Mouse (Mus musculus) forebrain, embryonic 15.5 days (tissue): ENCODE results near the gene Ass1. TPM values are rescaled to one million over a fixed set of nuclear protein-coding genes. Genes with fewer than 3 reads are reported as not detected.
A peak's percentile ranks its signal among the peaks of the same experiment; 100 is the strongest.

Experiments
- ATAC-seq: fragments of 200-750 bp; cut with Nextera tagmentation; replicated peaks from 2 replicates; pipeline ENCODE4 v1.8.0; 2017; ENCODE audit warnings: mild to moderate bottlenecking, moderate TSS enrichment, moderate library complexity
- H3K27ac ChIP-seq: fragments of 300-500 bp; sonication (generic); replicated peaks from 2 replicates; pipeline ENCODE4 v1.5.1; 2015; ENCODE audit warnings: mild to moderate bottlenecking, inconsistent platforms
- H3K27me3 ChIP-seq: fragments of 300-500 bp; sonication (generic); 2 replicates; pipeline ENCODE4 v1.6.1; 2015; ENCODE audit warnings: inconsistent platforms
- H3K36me3 ChIP-seq: fragments of 300-500 bp; sonication (generic); 2 replicates; pipeline ENCODE4 v1.6.1; 2015; ENCODE audit warnings: mild to moderate bottlenecking, inconsistent platforms
- H3K4me1 ChIP-seq: fragments of 300-500 bp; sonication (generic); 2 replicates; pipeline ENCODE4 v1.6.1; 2015; ENCODE audit warnings: inconsistent platforms
- H3K4me2 ChIP-seq: fragments of 300-500 bp; sonication (generic); replicated peaks from 2 replicates; pipeline ENCODE4 v1.6.1; 2015; ENCODE audit warnings: mild to moderate bottlenecking, inconsistent platforms
- H3K4me3 ChIP-seq: fragments of 300-500 bp; sonication (generic); 2 replicates; pipeline ENCODE4 v1.5.1; 2015; ENCODE audit warnings: mild to moderate bottlenecking, inconsistent platforms
- H3K9ac ChIP-seq: fragments of 300-500 bp; sonication (generic); replicated peaks from 2 replicates; pipeline ENCODE4 v1.6.1; 2015; ENCODE audit warnings: mild to moderate bottlenecking, inconsistent platforms
- H3K9me3 ChIP-seq: fragments of 300-500 bp; sonication (generic); 2 replicates; pipeline ENCODE4 v1.6.1; 2016; ENCODE audit warnings: inconsistent platforms
- WGBS: fragments of 180-500 bp; shearing (Covaris S2); methylation state at CpG from one replicate; pipeline ENCODE4 v1.1.7; 2015; ENCODE audit warnings: mixed read lengths; 5-methylcytosine and 5-hydroxymethylcytosine counted together
- polyA plus RNA-seq: library from polyadenylated mRNA; unstranded; fragments of >200 nt; fragmentation: Nextera tagmentation; extraction: Ambion mirVana; gene quantifications from 2 replicates; pipeline ENCODE4 v1.2.1, GENCODE M21; 2015

Ass1 gene
- 4.5 and 6.3 TPM in 2 replicates for polyA plus RNA-seq

DNA sequence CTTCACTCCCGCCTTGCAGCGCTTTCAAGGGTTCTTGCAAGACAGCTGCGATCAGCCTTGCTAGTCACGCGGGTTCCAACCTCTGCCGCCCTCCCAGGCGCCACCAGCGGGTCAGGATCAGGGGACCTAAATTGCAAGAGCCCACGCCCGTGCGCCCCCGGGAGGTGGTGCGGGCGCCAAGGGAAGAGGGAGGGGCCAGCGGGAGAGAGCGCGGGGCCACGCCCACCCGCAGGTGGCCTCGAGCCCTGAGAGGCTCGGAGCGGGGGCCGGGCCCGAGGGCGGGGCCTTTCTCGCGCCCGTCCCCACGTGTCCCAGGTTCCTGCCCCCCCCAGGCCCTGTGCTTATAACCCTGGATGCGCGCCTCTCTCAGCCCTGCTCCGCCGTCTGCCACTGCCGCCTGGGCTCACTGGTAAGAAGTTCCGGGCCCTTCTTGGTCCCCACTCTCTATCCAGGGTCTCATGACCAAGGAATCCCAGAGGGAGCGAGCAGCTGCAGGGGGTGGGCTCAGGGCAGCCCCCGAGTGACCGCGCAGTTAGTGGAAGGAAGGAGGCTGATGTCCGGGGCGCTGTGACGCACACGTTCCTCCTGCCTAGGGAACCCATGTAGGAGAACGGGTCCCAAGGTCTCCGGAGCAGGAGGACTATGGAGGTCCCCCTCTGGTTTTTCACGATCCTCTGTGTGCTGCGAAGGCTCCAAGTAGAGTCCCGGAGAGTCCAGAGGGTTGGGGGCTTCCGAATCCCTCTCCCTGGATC, at the start of gene Ass1:
Gene Ass1 (plus strand): TSS at position 277 of the 752 bp plus-strand sequence.
- H3K36me3 ChIP-seq: no peaks in the 10 kb centered on the region
- H3K9me3 ChIP-seq: no peaks in the 10 kb centered on the region
- H3K4me2 ChIP-seq: peak within 1 kb of the TSS; percentile 84
- H3K4me3 ChIP-seq: peak within 1 kb of the TSS; percentile 42
- WGBS: under 1% methylated on average over 48 of the region's 49 CpGs
- peaks cover 27% of the 10 kb centered on the region for H3K27me3 ChIP-seq
- H3K4me1 ChIP-seq: peaks cover 14% of the 10 kb centered on the region
- peak; percentile 68 for ATAC-seq
- peak within 1 kb of the TSS; percentile 40 for H3K9ac ChIP-seq
- no peak within 1 kb of the TSS for H3K27ac ChIP-seq

- Histone ChIP-seq H3K27me3 (no peaks in the 10 kb centered on the region), H3K4me2 (no peak overlapping the region), H3K4me3 (no peak overlapping the region), H3K27ac (no peak overlapping the region), H3K4me1 (no peaks in the 10 kb centered on the region), H3K36me3 (no peaks in the 10 kb centered on the region), H3K9ac (no peak overlapping the region), H3K9me3 (no peaks in the 10 kb centered on the region)
- WGBS: 87% methylated on average over 6 of the region's 6 CpGs
- ATAC-seq: no peak
Measured at GRCm38 (mm10) chr2:31420914-31421313, 49.1 kb upstream of the Ass1 start.

- Histone ChIP-seq H3K27ac (no peak overlapping the region), H3K9ac (no peak overlapping the region), H3K36me3 (no peaks in the 10 kb centered on the region), H3K4me1 (no peaks in the 10 kb centered on the region), H3K27me3 (no peaks in the 10 kb centered on the region), H3K9me3 (no peaks in the 10 kb centered on the region), H3K4me2 (no peak overlapping the region), H3K4me3 (no peak overlapping the region)
- ATAC-seq: no peak
- 67% methylated on average over 6 of the region's 6 CpGs for WGBS
Measured at GRCm38 (mm10) chr2:31422576-31422975, 47.4 kb upstream of the Ass1 start.

GRCm38 (mm10) chr2:31431477-31431876, 38.5 kb upstream of the Ass1 start:
- Histone ChIP-seq H3K4me2 (no peak overlapping the region), H3K9ac (no peak overlapping the region), H3K36me3 (no peaks in the 10 kb centered on the region), H3K27me3 (no peaks in the 10 kb centered on the region), H3K27ac (no peak overlapping the region), H3K4me3 (no peak overlapping the region), H3K9me3 (no peaks in the 10 kb centered on the region), H3K4me1 (peaks cover 10% of the 10 kb centered on the region; the same call in 1 of the 2 replicates)
- 0 out of 2 replicates have a peak, but pooled peaks have one; percentile 63 for ATAC-seq
- 53% methylated on average over 5 of the region's 5 CpGs for WGBS

- Histone ChIP-seq H3K4me1 (peaks cover 10% of the 10 kb centered on the region; the same call in 1 of the 2 replicates), H3K9ac (no peak overlapping the region), H3K27me3 (no peaks in the 10 kb centered on the region), H3K27ac (no peak overlapping the region), H3K9me3 (no peaks in the 10 kb centered on the region), H3K36me3 (no peaks in the 10 kb centered on the region), H3K4me2 (no peak overlapping the region), H3K4me3 (no peak overlapping the region)
- no peak for ATAC-seq
- WGBS: 80% methylated on average over 10 of the region's 10 CpGs
Measured at GRCm38 (mm10) chr2:31434746-31435145, 35.3 kb upstream of the Ass1 start.

GRCm38 (mm10) chr2:31435567-31435966, 34.4 kb upstream of the Ass1 start:
- no peak overlapping the region for H3K4me2 ChIP-seq
- H3K4me1 ChIP-seq: peaks cover 10% of the 10 kb centered on the region; the same call in 1 of the 2 replicates
- H3K27ac ChIP-seq: no peak overlapping the region
- WGBS: 37% methylated on average over 6 of the region's 6 CpGs
- no peak overlapping the region for H3K4me3 ChIP-seq
- no peak overlapping the region for H3K9ac ChIP-seq
- H3K36me3 ChIP-seq: no peaks in the 10 kb centered on the region
- no peaks in the 10 kb centered on the region for H3K9me3 ChIP-seq
- no peak for ATAC-seq
- no peaks in the 10 kb centered on the region for H3K27me3 ChIP-seq

- no peak for ATAC-seq
- H3K9me3 ChIP-seq: no peaks in the 10 kb centered on the region
- no peaks in the 10 kb centered on the region for H3K4me1 ChIP-seq
- no peak overlapping the region for H3K9ac ChIP-seq
- H3K27me3 ChIP-seq: no peaks in the 10 kb centered on the region
- no peak overlapping the region for H3K4me3 ChIP-seq
- no peak overlapping the region for H3K27ac ChIP-seq
- H3K36me3 ChIP-seq: no peaks in the 10 kb centered on the region
- no peak overlapping the region for H3K4me2 ChIP-seq
- WGBS: 71% methylated on average over 14 of the region's 14 CpGs
Measured at GRCm38 (mm10) chr2:31437480-31438245, 32.3 kb upstream of the Ass1 start.

GRCm38 (mm10) chr2:31439576-31439975, 30.4 kb upstream of the Ass1 start:
- no peak overlapping the region for H3K9ac ChIP-seq
- no peaks in the 10 kb centered on the region for H3K4me1 ChIP-seq
- H3K4me2 ChIP-seq: no peak overlapping the region
- no peaks in the 10 kb centered on the region for H3K27me3 ChIP-seq
- H3K27ac ChIP-seq: no peak overlapping the region
- 81% methylated on average over 6 of the region's 6 CpGs for WGBS
- no peaks in the 10 kb centered on the region for H3K9me3 ChIP-seq
- H3K4me3 ChIP-seq: no peak overlapping the region
- no peak for ATAC-seq
- no peaks in the 10 kb centered on the region for H3K36me3 ChIP-seq

GRCm38 (mm10) chr2:31442480-31443160, 27.4 kb upstream of the Ass1 start:
- H3K27me3 ChIP-seq: no peaks in the 10 kb centered on the region

GRCm38 (mm10) chr2:31446036-31446435, 24.0 kb upstream of the Ass1 start:
- Histone ChIP-seq H3K27me3 (no peaks in the 10 kb centered on the region), H3K36me3 (no peaks in the 10 kb centered on the region), H3K4me1 (peaks cover 21% of the 10 kb centered on the region), H3K4me2 (no peak overlapping the region), H3K4me3 (no peak overlapping the region), H3K27ac (no peak overlapping the region), H3K9me3 (no peaks in the 10 kb centered on the region), H3K9ac (no peak overlapping the region)
- ATAC-seq: no peak
- whole genome bisulfite sequencing: 73% methylated on average over 4 of the region's 4 CpGs

More at GRCm38 (mm10) chr2:31442480-31443160, 27.4 kb upstream of the Ass1 start:
- Histone ChIP-seq H3K9me3 (no peaks in the 10 kb centered on the region), H3K27ac (no peak overlapping the region), H3K4me3 (no peak overlapping the region), H3K4me1 (no peaks in the 10 kb centered on the region), H3K4me2 (no peak overlapping the region), H3K9ac (no peak overlapping the region), H3K36me3 (no peaks in the 10 kb centered on the region)
- 65% methylated on average over 11 of the region's 11 CpGs for WGBS
- ATAC-seq: no peak

GRCm38 (mm10) chr2:31446456-31446855, 23.6 kb upstream of the Ass1 start:
- Histone ChIP-seq H3K27me3 (no peaks in the 10 kb centered on the region), H3K4me3 (no peak overlapping the region), H3K9me3 (no peaks in the 10 kb centered on the region), H3K4me1 (peaks cover 21% of the 10 kb centered on the region), H3K4me2 (no peak overlapping the region), H3K36me3 (no peaks in the 10 kb centered on the region), H3K9ac (no peak overlapping the region), H3K27ac (no peak overlapping the region)
- ATAC-seq: no peak
- WGBS: 29% methylated on average over 4 of the region's 4 CpGs

DNA sequence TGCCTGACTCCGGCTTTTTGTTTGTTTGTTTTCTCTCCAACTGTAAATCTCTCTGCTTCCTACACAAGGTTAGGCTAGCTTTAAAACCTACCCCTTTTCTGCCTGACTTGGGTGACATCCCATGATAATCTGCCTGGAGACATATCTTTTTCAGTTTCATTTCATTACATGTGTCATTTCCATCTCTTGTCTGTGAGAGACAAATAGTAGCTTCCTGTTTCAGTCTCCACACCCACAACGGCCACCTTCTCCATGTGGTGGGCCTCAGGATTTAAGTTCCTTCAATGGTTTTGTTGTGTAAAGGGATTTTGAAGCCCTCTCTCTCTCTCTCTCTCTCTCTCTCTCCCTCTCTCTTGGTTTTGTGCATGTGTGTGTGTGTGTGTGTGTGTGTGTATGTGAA, 22.5 kb upstream of the Ass1 start:
- 84% methylated on average over 2 of the region's 2 CpGs for WGBS

More for the DNA sequence above, 22.5 kb upstream of the Ass1 start:
- Histone ChIP-seq H3K9me3 (no peaks in the 10 kb centered on the region), H3K4me3 (no peak overlapping the region), H3K4me2 (no peak overlapping the region), H3K27me3 (no peaks in the 10 kb centered on the region), H3K27ac (no peak overlapping the region), H3K36me3 (no peaks in the 10 kb centered on the region), H3K9ac (no peak overlapping the region), H3K4me1 (peaks cover 21% of the 10 kb centered on the region)
- ATAC-seq: no peak
